Mouse (Mus musculus): Measurements from ENCODE around the gene Gamt. TPM values are rescaled to one million over a fixed set of nuclear protein-coding genes. Genes with fewer than 3 reads are reported as not detected.
A peak's percentile ranks its signal among the peaks of the same experiment; 100 is the strongest.
"Not testable (repeated sequence)": the region's sequence is repeated elsewhere in the genome, so short reads cannot be mapped to it uniquely, and the experiment has no call there.

The Gamt gene
- polyA plus RNA-seq, 1 experiment, result 0.82 TPM

DNA sequence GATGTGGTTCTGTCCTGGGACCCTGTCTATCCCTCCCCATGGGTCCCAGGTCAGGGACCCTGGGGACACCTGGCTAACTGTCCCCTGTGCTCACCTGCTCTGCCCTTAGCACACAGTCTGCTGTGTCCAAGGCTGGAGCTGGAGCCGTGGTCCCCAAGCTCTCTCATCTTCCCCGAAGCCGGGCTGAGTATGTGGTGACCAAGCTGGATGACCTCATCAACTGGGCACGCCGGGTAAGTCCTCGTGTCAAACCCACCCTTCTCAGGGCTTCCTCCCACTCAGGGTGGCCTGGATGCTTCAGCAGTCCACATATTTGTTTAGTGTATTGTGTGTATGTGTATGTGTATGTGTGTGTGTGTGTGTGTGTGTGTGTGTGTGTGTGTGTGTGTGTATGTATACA is 7.3 kb downstream of the Gamt start:
- H3K27me3 ChIP-seq (ENCODE audit: control insufficient read depth, insufficient read depth, low read length, poor library complexity, severe bottlenecking), result no peaks in the 10 kb centered on the region
- no peaks in the 10 kb centered on the region for H3K9me3 ChIP-seq (replicated peaks; ENCODE audit: control insufficient read depth, insufficient read depth, low read length, poor library complexity, severe bottlenecking)
- H3K27ac ChIP-seq (ENCODE audit: insufficient read depth, low read length), result no peak overlapping the region
- H3K4me1 ChIP-seq (ENCODE audit: control insufficient read depth, insufficient read depth, low read length), result no peaks in the 10 kb centered on the region
- peaks cover 4% of the 10 kb centered on the region; the same call in 1 of the 2 replicates for H3K36me3 ChIP-seq (ENCODE audit: control insufficient read depth, insufficient read depth, low read length, poor library complexity, severe bottlenecking)
- TF ChIP-seq POLR2A (IDR thresholded peaks at IDR 0.05; ENCODE audit: insufficient read depth, low read length), result no peak
- no peak for TF ChIP-seq CTCF (IDR thresholded peaks at IDR 0.05; ENCODE audit: low read depth, low read length)
- TF ChIP-seq EP300 (IDR thresholded peaks at IDR 0.05; ENCODE audit: insufficient read depth, low read depth, low read length), result no peak
- no peak overlapping the region for H3K4me3 ChIP-seq (ENCODE audit: low read depth, low read length)
- H3K9ac ChIP-seq (ENCODE audit: low read depth, poor library complexity, severe bottlenecking), result no peak overlapping the region

DNA sequence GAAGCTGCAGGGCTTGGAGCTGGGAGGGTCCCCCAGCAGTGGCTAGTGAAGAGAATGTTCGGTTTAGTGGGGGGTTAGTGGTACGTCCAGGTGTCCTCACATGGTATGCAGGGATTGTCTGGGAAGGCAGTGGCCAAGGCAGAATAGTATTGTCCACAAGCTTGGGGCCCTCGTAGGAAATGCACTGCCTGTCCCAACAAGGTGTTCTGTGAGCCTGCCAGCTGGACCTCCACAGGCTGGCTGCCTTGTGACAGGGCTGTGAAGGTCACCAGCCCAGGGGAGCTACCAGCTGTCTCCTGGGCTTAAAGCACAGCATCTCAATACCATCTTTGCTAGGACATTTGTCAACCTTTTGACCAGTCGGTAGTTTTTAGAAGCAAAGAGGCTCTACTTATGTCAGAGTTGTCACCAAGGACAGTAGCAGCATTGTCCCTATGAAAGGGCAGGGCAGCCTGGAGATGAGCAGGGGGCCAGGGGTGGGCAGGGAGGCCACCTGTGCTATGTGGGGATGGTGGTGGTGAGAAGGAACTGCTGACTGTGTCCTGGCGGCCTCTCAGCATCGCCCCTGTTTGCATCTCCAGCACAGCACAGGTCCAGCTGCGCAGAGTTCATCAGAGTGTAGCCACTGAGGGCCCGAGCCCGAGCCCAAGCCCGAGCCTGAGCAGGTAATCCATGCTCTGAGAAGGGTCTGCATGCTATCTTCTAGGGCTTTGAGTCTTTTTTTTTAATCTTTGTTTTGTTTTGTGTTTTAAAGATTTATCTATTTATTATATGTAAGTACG is 8.1 kb downstream of the Gamt start:
- peaks cover 4% of the 10 kb centered on the region; the same call in 1 of the 2 replicates for H3K36me3 ChIP-seq (ENCODE audit: control insufficient read depth, insufficient read depth, low read length, poor library complexity, severe bottlenecking)
- H3K9me3 ChIP-seq (replicated peaks; ENCODE audit: control insufficient read depth, insufficient read depth, low read length, poor library complexity, severe bottlenecking), result no peaks in the 10 kb centered on the region
- no peak overlapping the region for H3K4me3 ChIP-seq (ENCODE audit: low read depth, low read length)
- TF ChIP-seq CTCF (IDR thresholded peaks at IDR 0.05; ENCODE audit: low read depth, low read length), result no peak
- no peak for TF ChIP-seq EP300 (IDR thresholded peaks at IDR 0.05; ENCODE audit: insufficient read depth, low read depth, low read length)
- no peak for TF ChIP-seq POLR2A (IDR thresholded peaks at IDR 0.05; ENCODE audit: insufficient read depth, low read length)
- H3K27ac ChIP-seq (ENCODE audit: insufficient read depth, low read length), result no peak overlapping the region
- H3K27me3 ChIP-seq (ENCODE audit: control insufficient read depth, insufficient read depth, low read length, poor library complexity, severe bottlenecking), result no peaks in the 10 kb centered on the region
- H3K4me1 ChIP-seq (ENCODE audit: control insufficient read depth, insufficient read depth, low read length), result peaks cover 1% of the 10 kb centered on the region
- H3K9ac ChIP-seq (ENCODE audit: low read depth, poor library complexity, severe bottlenecking), result no peak overlapping the region

DNA sequence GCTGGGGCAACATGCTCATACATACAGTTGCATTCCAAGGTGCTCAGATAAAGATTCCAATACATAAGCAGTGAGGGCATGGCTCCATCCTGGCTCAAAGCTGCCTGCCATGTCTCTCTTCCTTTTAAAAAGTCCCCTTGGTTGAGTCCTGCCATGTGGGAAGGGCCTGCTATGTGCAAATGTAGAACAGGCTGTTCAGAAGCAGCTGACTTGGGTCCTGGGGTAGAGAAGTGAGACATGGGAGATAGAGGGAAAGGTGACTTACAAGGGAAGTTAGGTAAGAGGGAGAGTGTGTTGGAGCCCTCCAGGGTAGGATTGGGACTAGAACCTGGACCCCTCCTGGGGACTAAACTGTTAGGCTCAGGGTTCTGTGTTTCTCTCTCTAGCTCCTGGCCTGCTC is 8.8 kb downstream of the Gamt start:
- no peaks in the 10 kb centered on the region for H3K9me3 ChIP-seq (replicated peaks; ENCODE audit: control insufficient read depth, insufficient read depth, low read length, poor library complexity, severe bottlenecking)
- no peak overlapping the region for H3K9ac ChIP-seq (ENCODE audit: low read depth, poor library complexity, severe bottlenecking)
- peaks cover 1% of the 10 kb centered on the region for H3K4me1 ChIP-seq (ENCODE audit: control insufficient read depth, insufficient read depth, low read length)
- no peak overlapping the region for H3K27ac ChIP-seq (ENCODE audit: insufficient read depth, low read length)
- no peak for TF ChIP-seq POLR2A (IDR thresholded peaks at IDR 0.05; ENCODE audit: insufficient read depth, low read length)
- no peak for TF ChIP-seq EP300 (IDR thresholded peaks at IDR 0.05; ENCODE audit: insufficient read depth, low read depth, low read length)
- no peak for TF ChIP-seq CTCF (IDR thresholded peaks at IDR 0.05; ENCODE audit: low read depth, low read length)
- no peak overlapping the region for H3K4me3 ChIP-seq (ENCODE audit: low read depth, low read length)
- no peaks in the 10 kb centered on the region for H3K27me3 ChIP-seq (ENCODE audit: control insufficient read depth, insufficient read depth, low read length, poor library complexity, severe bottlenecking)
- H3K36me3 ChIP-seq (ENCODE audit: control insufficient read depth, insufficient read depth, low read length, poor library complexity, severe bottlenecking), result peaks cover 4% of the 10 kb centered on the region; the same call in 1 of the 2 replicates

DNA sequence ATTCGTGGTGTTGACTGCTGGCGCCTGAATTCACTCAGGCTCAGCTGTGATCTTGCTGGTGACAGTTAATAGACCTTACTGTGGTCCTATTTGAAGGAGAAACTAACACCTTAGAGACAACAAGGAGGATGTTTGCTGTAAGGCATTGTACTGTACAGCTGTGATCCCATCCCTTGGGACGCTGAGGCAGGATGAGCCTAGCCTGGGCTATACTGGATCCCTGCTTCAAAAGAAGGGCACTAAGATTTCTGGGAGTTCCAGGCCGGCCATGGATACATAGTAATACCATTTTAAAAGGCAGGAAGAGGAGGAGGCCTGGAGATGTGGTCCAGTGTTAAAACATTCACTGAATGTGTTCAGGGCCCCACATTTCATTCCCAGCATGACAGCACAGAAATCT is 10.2 kb downstream of the Gamt start:
- no peak overlapping the region for H3K9ac ChIP-seq (ENCODE audit: low read depth, poor library complexity, severe bottlenecking)
- no peak overlapping the region for H3K27ac ChIP-seq (ENCODE audit: insufficient read depth, low read length)
- peaks cover 1% of the 10 kb centered on the region for H3K4me1 ChIP-seq (ENCODE audit: control insufficient read depth, insufficient read depth, low read length)
- peaks cover 4% of the 10 kb centered on the region; the same call in 1 of the 2 replicates for H3K36me3 ChIP-seq (ENCODE audit: control insufficient read depth, insufficient read depth, low read length, poor library complexity, severe bottlenecking)
- no peak for TF ChIP-seq EP300 (IDR thresholded peaks at IDR 0.05; ENCODE audit: insufficient read depth, low read depth, low read length)
- TF ChIP-seq POLR2A (IDR thresholded peaks at IDR 0.05; ENCODE audit: insufficient read depth, low read length), result no peak
- no peak for TF ChIP-seq CTCF (IDR thresholded peaks at IDR 0.05; ENCODE audit: low read depth, low read length)
- H3K4me3 ChIP-seq (ENCODE audit: low read depth, low read length), result no peak overlapping the region
- no peaks in the 10 kb centered on the region for H3K27me3 ChIP-seq (ENCODE audit: control insufficient read depth, insufficient read depth, low read length, poor library complexity, severe bottlenecking)
- H3K9me3 ChIP-seq (replicated peaks; ENCODE audit: control insufficient read depth, insufficient read depth, low read length, poor library complexity, severe bottlenecking), result no peaks in the 10 kb centered on the region

DNA sequence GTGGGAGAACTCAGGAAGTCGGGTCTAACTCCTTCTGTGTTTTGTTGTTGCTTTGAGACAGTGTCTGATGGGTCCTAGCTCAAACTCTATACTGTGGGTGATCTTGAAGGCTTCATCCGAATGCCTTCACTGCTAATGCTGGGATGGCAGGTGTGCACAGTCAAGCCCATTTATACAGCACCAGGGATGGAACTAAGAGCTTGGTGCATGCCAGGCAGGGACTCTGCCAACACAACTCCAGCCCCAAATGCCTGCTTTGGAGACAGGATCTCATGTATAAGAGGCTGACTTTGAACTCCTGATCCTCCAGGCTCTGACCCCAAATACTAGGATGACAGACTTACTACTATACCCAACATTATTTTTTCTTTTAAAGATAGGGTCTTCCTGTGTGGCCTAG is 10.8 kb downstream of the Gamt start:
- Histone ChIP-seq H3K4me1 (ENCODE audit: control insufficient read depth, insufficient read depth, low read length) (peaks cover 1% of the 10 kb centered on the region), H3K9ac (ENCODE audit: low read depth, poor library complexity, severe bottlenecking) (peak overlapping the region; percentile 70), H3K27ac (ENCODE audit: insufficient read depth, low read length) (no peak overlapping the region), H3K27me3 (ENCODE audit: control insufficient read depth, insufficient read depth, low read length, poor library complexity, severe bottlenecking) (no peaks in the 10 kb centered on the region), H3K4me3 (ENCODE audit: low read depth, low read length) (peak overlapping the region; percentile 95), H3K36me3 (ENCODE audit: control insufficient read depth, insufficient read depth, low read length, poor library complexity, severe bottlenecking) (no peaks in the 10 kb centered on the region), H3K9me3 (replicated peaks; ENCODE audit: control insufficient read depth, insufficient read depth, low read length, poor library complexity, severe bottlenecking) (no peaks in the 10 kb centered on the region)
- TF ChIP-seq EP300 (IDR thresholded peaks at IDR 0.05; ENCODE audit: insufficient read depth, low read depth, low read length) (no peak), CTCF (IDR thresholded peaks at IDR 0.05; ENCODE audit: low read depth, low read length) (no peak), POLR2A (IDR thresholded peaks at IDR 0.05; ENCODE audit: insufficient read depth, low read length) (no peak)

DNA sequence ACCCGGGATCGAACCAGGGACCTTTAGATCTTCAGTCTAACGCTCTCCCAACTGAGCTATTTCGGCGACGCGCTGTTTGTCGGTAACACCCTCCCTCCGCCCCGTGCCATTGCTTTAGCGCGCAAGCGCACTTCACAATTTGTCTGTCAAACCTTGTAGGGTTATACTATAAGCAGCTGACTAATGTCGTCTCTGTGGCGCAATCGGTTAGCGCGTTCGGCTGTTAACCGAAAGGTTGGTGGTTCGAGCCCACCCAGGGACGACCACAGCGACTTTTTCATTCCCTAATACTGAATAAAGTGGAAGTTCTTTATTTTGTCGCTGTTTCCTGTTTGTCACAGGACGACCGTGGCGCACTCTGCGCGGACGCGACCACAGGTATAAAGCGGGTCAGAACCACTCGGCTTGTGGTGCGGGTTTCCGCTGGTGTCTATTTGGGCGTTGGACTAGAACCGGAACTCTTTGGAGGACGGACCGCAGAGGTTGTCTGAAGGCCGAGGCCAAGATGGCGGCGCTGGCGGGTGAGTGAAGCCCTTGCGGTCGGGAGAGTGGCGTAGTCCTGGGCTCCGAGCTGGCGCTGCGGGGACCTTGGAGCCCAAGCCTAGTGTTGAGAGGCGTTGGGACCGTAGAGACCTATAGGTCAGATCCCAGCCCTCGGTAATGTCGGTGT is 11.7 kb downstream of the Gamt start, which contains the start of gene Ndufs7:
Ndufs7 (plus strand) TSS at position 151 of the 670 bp plus-strand sequence.
- Histone ChIP-seq H3K9me3 (replicated peaks; ENCODE audit: control insufficient read depth, insufficient read depth, low read length, poor library complexity, severe bottlenecking) (no peaks in the 10 kb centered on the region), H3K36me3 (ENCODE audit: control insufficient read depth, insufficient read depth, low read length, poor library complexity, severe bottlenecking) (no peaks in the 10 kb centered on the region), H3K27me3 (ENCODE audit: control insufficient read depth, insufficient read depth, low read length, poor library complexity, severe bottlenecking) (no peaks in the 10 kb centered on the region), H3K9ac (ENCODE audit: low read depth, poor library complexity, severe bottlenecking) (peak within 1 kb of the TSS; percentile 70), H3K27ac (ENCODE audit: insufficient read depth, low read length) (peak within 1 kb of the TSS; percentile 37; the same call in 1 of the 2 replicates), H3K4me1 (ENCODE audit: control insufficient read depth, insufficient read depth, low read length) (peaks cover 1% of the 10 kb centered on the region), H3K4me3 (ENCODE audit: low read depth, low read length) (peak within 1 kb of the TSS; percentile 95)
- TF ChIP-seq CTCF (IDR thresholded peaks at IDR 0.05; ENCODE audit: low read depth, low read length) (no peak), EP300 (IDR thresholded peaks at IDR 0.05; ENCODE audit: insufficient read depth, low read depth, low read length) (peak; percentile 71; the same call in 1 of the 2 replicates), POLR2A (IDR thresholded peaks at IDR 0.05; ENCODE audit: insufficient read depth, low read length) (peak; percentile 91)

DNA sequence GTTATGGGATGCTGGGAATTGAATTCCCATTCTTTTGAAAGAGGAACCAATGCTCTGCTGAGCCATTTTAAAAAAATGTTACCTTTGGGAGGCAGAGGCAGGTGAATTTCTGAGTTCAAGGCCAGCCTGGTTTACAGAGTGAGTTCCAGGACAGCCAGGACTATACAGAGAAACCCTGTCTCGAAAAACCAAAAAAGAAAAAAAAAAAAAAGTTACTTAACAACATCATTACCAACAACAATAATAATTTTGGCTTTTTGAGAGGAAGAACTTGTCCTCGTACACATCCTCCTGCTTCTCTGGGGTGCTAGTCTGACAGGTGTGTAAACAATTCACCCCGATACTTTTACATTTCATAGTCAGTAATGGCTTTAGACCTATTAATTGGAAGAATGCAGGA is 12.4 kb downstream of the Gamt start:
- peak overlapping the region; percentile 95; the same call in 1 of the 2 replicates for H3K4me3 ChIP-seq (ENCODE audit: low read depth, low read length)
- H3K27ac ChIP-seq (ENCODE audit: insufficient read depth, low read length); H3K36me3 ChIP-seq (ENCODE audit: control insufficient read depth, insufficient read depth, low read length, poor library complexity, severe bottlenecking); H3K27me3 ChIP-seq (ENCODE audit: control insufficient read depth, insufficient read depth, low read length, poor library complexity, severe bottlenecking); H3K9me3 ChIP-seq (replicated peaks; ENCODE audit: control insufficient read depth, insufficient read depth, low read length, poor library complexity, severe bottlenecking); H3K9ac ChIP-seq (ENCODE audit: low read depth, poor library complexity, severe bottlenecking); H3K4me1 ChIP-seq (ENCODE audit: control insufficient read depth, insufficient read depth, low read length): not testable (repeated sequence)

Measured in ES-Bruce4 (cell line).